Mouse (Mus musculus) forebrain, embryonic 14.5 days (tissue): Measurements from ENCODE around the gene Avil. TPM values are rescaled to one million over a fixed set of nuclear protein-coding genes. Genes with fewer than 3 reads are reported as not detected.
A peak's percentile ranks its signal among the peaks of the same experiment; 100 is the strongest.

Experiments used
- ATAC-seq: fragments of 200-750 bp; cut with Nextera tagmentation; 2 replicates; pipeline ENCODE4 v1.8.0; 2017; ENCODE audit warnings: mild to moderate bottlenecking, moderate library complexity
- DNase-seq: peaks from one replicate; pipeline ENCODE4 v3.0.0-alpha.2; 2015; ENCODE audit warnings: low spot score
- H3K27ac ChIP-seq: fragments of 300-500 bp; sonication (generic); 2 replicates; pipeline ENCODE4 v1.5.1; 2014; ENCODE audit warnings: low read depth, mild to moderate bottlenecking, control low read depth, low read length, moderate library complexity
- H3K27me3 ChIP-seq: fragments of 300-500 bp; sonication (generic); replicated peaks from 2 replicates; pipeline ENCODE4 v1.6.1; 2014; ENCODE audit warnings: low read length, control low read depth, mixed read lengths; ENCODE audit not compliant: control insufficient read depth, insufficient read depth
- H3K36me3 ChIP-seq: fragments of 300-500 bp; sonication (generic); 2 replicates; pipeline ENCODE4 v1.6.1; 2014; ENCODE audit warnings: low read length, control low read depth; ENCODE audit not compliant: control insufficient read depth, insufficient read depth
- H3K4me1 ChIP-seq: fragments of 300-500 bp; sonication (generic); 2 replicates; pipeline ENCODE4 v1.6.1; 2014; ENCODE audit warnings: antibody characterized with exemption, low read length, control low read depth; ENCODE audit not compliant: control insufficient read depth, insufficient read depth
- H3K4me2 ChIP-seq: fragments of 300-500 bp; sonication (generic); 2 replicates; pipeline ENCODE4 v1.6.1; 2014; ENCODE audit warnings: mild to moderate bottlenecking, control low read depth, low read length
- H3K4me3 ChIP-seq: fragments of 300-500 bp; sonication (generic); 2 replicates; pipeline ENCODE4 v1.5.1; 2014; ENCODE audit warnings: low read depth, low read length, control low read depth
- H3K9ac ChIP-seq: fragments of 300-500 bp; sonication (generic); 2 replicates; pipeline ENCODE4 v1.6.1; 2014; ENCODE audit warnings: mild to moderate bottlenecking, low read length, control low read depth, moderate library complexity
- H3K9me3 ChIP-seq: fragments of 300-500 bp; sonication (generic); replicated peaks from 2 replicates; pipeline ENCODE4 v1.6.1; 2016; ENCODE audit warnings: low read length, control low read depth, mixed read lengths; ENCODE audit not compliant: control insufficient read depth
- WGBS: fragments of 180-500 bp; shearing (Covaris S2); extraction: QIAGEN DNeasy Blood & Tissue Kit; methylation state at CpG from one replicate; pipeline ENCODE4 v1.1.7; 2014; 5-methylcytosine and 5-hydroxymethylcytosine counted together
- microRNA counts: library from miRNA; unstranded; fragments of <30 nt; microRNA quantifications from one replicate; lab custom pipeline; 2016
- microRNA-seq: library from miRNA; unstranded; fragments of <30 nt; microRNA quantifications from one replicate; pipeline ENCODE4, GENCODE M21; 2016
- polyA plus RNA-seq: library from polyadenylated mRNA; unstranded; fragments of >200 nt; fragmentation: Nextera tagmentation; extraction: Ambion mirVana; gene quantifications from 2 replicates; pipeline ENCODE4 v1.2.1, GENCODE M21; 2014

The Avil gene
- polyA plus RNA-seq, 1 experiment from 2014 or later, result 0.70 TPM

DNA sequence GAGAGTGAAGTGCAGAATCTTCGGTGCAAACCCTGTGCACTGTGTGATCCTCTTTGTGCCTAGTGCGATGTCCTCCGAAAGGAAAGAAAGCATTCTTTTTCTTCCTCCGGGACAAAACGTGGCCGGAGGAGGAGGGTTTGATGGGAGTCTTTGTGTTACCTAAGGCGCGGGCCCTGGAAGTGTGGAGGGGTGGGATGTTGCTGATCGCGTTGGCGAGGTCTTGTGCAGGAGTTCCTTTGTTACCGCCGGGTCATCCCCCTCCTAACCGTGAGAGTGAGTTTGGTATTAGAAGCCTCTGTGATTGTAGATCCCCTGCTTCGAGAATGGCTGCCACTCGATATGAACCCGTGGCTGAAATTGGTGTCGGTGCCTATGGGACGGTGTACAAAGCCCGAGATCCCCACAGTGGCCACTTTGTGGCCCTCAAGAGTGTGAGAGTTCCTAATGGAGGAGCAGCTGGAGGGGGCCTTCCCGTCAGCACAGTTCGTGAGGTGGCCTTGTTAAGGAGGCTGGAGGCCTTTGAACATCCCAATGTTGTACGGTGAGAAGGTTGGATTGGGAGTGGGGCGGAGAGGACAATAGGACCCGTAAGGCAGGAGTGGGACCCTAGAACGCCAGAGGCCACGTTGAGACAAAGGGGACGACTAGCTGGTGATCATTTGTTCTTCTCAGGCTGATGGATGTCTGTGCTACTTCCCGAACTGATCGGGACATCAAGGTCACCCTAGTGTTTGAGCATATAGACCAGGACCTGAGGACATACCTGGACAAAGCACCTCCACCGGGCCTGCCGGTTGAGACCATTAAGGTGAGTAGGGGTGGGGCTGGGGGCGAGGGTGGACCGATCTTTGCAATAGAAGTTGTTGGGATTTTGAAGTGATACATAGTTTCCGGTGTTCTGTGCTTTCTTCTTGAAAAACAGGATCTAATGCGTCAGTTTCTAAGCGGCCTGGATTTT is 63.7 kb downstream of the Avil start:
- H3K4me1 ChIP-seq, result peaks cover 29% of the 10 kb centered on the region
- H3K4me2 ChIP-seq, result peak overlapping the region; percentile 94
- peak overlapping the region; percentile 93 for H3K9ac ChIP-seq
- peak overlapping the region; percentile 67 for H3K4me3 ChIP-seq
- H3K9me3 ChIP-seq, result no peaks in the 10 kb centered on the region
- WGBS, result 13% methylated on average over 37 of the region's 37 CpGs
- no peaks in the 10 kb centered on the region for H3K27me3 ChIP-seq
- DNase-seq (peak; percentile 45), ATAC-seq (peak; percentile 5)
- H3K27ac ChIP-seq, result peak overlapping the region; percentile 85
- H3K36me3 ChIP-seq, result peaks cover 44% of the 10 kb centered on the region

DNA sequence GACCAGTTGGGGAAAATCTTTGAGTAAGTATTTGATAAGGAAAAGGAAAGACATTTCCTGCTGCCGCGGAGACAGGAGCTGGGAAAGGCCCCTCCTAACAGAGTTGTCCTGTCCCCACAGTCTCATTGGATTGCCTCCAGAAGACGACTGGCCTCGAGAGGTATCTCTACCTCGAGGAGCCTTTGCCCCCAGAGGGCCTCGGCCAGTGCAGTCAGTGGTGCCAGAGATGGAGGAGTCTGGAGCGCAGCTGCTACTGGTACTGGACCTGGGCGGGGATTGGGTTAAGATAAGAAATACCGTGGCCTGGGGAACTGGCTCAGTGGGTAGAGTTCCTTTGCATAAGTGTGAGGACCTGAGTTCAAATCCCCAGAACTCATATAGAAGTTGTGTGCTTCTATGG is 65.5 kb downstream of the Avil start:
- H3K4me1 ChIP-seq, result peaks cover 28% of the 10 kb centered on the region

DNA sequence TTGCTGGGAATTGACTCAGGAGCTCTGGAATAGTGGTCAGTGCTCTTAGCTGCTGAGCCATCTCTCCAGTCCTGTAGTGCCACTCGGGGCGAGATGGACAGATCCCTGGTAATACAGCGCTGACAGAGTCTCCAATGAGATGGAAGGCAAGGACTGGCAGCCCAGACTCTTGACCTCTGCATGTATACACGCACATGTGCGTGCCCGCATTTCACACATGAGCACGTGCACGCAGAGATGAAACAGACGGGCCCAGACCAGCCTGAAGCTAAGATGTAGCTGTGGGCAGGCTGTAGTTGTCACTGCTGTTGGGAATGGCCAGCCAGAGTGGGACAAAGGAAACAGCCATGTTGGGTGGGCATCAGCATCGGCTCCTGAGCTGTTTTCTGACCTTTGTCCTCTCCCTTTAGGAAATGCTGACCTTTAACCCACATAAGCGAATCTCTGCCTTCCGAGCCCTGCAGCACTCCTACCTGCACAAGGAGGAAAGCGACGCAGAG is 66.1 kb downstream of the Avil start:
- Histone ChIP-seq H3K4me1 (peaks cover 28% of the 10 kb centered on the region), H3K4me3 (no peak overlapping the region), H3K27me3 (no peaks in the 10 kb centered on the region), H3K27ac (no peak overlapping the region), H3K36me3 (peaks cover 44% of the 10 kb centered on the region), H3K4me2 (no peak overlapping the region), H3K9me3 (no peaks in the 10 kb centered on the region), H3K9ac (no peak overlapping the region)
- ATAC-seq (no peak), DNase-seq (no peak)
- 92% methylated on average over 14 of the region's 14 CpGs for WGBS

More for the DNA sequence above, 65.5 kb downstream of the Avil start:
- 91% methylated on average over 9 of the region's 9 CpGs for WGBS
- no peaks in the 10 kb centered on the region for H3K9me3 ChIP-seq
- no peaks in the 10 kb centered on the region for H3K27me3 ChIP-seq
- H3K36me3 ChIP-seq, result peaks cover 44% of the 10 kb centered on the region
- no peak overlapping the region for H3K9ac ChIP-seq
- no peak overlapping the region for H3K4me2 ChIP-seq
- H3K27ac ChIP-seq, result no peak overlapping the region
- H3K4me3 ChIP-seq, result no peak overlapping the region
- ATAC-seq (no peak), DNase-seq (no peak)

DNA sequence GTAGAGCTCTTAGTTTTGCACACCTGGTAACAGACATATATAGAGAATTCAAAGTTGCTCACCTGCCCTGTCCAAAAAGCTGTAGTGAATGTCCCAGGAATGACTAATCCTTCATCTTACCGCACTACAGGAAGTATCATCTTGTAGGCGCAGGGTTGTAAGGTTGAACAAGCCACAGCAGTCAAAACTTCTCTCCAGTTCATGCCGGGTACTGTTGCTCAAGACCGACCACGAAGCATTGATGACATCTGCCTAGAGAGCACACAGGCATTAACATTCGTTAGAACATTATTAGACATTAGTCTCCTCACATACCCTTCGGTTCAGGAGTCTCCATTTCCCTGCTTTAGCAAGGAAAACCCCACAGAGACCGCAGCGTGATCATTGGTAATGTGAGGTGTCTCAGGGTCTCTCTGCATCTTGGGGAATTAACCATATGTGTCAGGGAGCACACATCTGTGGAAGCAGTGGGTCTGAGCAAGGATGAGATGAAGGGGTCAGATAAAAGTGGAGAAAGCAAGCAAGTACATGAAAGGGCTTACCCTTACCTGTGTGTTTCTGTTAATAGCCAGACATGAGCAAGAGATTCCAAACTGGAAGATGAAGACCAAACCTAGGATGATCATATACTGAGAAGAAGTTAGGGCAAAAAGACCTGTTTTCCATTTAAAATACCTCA is 68.0 kb downstream of the Avil start:
- 83% methylated on average over 9 of the region's 9 CpGs for WGBS
- Histone ChIP-seq H3K27me3 (no peaks in the 10 kb centered on the region), H3K27ac (no peak overlapping the region; the same call in 1 of the 2 replicates), H3K4me3 (peak overlapping the region; percentile 59), H3K36me3 (peaks cover 44% of the 10 kb centered on the region), H3K9me3 (no peaks in the 10 kb centered on the region), H3K4me1 (peaks cover 22% of the 10 kb centered on the region), H3K4me2 (peak overlapping the region; percentile 80), H3K9ac (peak overlapping the region; percentile 60)
- DNase-seq (no peak), ATAC-seq (no peak)

DNA sequence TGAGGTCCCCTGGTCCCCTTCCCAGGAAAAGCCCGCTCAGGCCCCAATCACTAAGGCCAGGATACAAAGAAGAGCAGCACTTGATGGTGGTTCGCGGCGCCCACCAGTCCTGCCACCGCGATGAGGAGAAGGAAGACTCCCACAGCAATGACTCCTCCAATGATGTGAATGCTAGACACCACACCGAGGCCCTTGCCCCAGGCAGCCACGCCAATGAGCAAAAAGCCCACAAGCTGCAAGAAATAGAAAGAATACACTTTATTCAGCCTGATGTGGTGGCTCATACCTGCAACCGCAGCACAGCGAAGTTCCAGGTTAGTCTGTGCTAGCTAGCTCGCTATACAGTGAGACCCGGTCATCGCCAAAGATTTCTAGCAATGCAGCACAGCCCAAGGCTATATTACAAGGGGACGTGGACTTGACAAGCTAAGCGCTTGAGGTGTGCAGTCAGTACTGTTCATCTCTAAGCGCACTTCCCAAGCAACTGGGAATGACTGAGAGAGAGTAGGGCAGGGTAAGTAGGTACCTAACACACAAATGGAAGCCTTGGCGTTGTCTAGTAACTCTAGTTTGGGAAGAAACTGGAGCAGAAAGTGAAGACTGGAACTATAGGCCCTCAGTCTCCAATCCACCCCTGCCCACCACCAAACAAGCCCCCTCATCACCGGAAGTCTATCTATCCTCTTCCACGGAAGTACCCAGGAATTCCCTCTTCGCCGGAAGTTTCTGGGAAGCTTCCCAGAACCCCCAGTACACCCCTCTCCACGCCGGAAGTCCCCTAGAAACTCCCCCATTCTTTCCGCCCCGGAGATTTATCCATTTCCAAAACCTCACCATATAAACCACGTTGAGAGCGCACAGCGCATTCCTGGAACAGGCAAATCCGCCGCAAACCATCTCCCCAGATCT is 69.0 kb downstream of the Avil start:
- WGBS, result 4% methylated on average over 30 of the region's 30 CpGs
- Histone ChIP-seq H3K4me2 (peak overlapping the region; percentile 80), H3K36me3 (peaks cover 42% of the 10 kb centered on the region)

More for the DNA sequence above, 69.0 kb downstream of the Avil start:
- Histone ChIP-seq H3K27ac (peak overlapping the region; percentile 85), H3K9me3 (no peaks in the 10 kb centered on the region), H3K9ac (peak overlapping the region; percentile 60), H3K27me3 (no peaks in the 10 kb centered on the region), H3K4me1 (peaks cover 22% of the 10 kb centered on the region), H3K4me3 (peak overlapping the region; percentile 59)
- peak; percentile 92 for DNase-seq
- peak; percentile 86 for ATAC-seq

MicroRNAs encoded within 50 kb of the gene (microRNA counts, 519-probe panel; counts per million panel counts)
- microRNA mmu-miR-26a (lab: Ali Mortazavi, UCI), result 4,068 counts per million, percentile 46 among the panel's probes with 10 or more counts
- microRNA mmu-miR-546 (lab: Ali Mortazavi, UCI), result not detected

Small RNAs within 50 kb of the gene (microRNA-seq; reads per million reads assigned to microRNA genes)
- gene Mir26a-2, result 41.7 reads per million, percentile 46 among the genes with 10 or more reads in this experiment
- gene Mir546, result not detected

Other genes starting within 250 kb of the Avil start
- gene Atp23, start 99.4 kb upstream of the Avil start, polyA plus RNA-seq, result 10.0 and 10.6 TPM in 2 replicates
- gene Ctdsp2, start 22.0 kb upstream of the Avil start, polyA plus RNA-seq, result 30.2 and 34.5 TPM in 2 replicates
- 64.4 and 65.4 TPM in 2 replicates for gene Tsfm, start 30.1 kb downstream of the Avil start, polyA plus RNA-seq
- 21.4 and 22.3 TPM in 2 replicates for gene Mettl1, start 40.7 kb downstream of the Avil start, polyA plus RNA-seq
- 0.06 TPM in 1 of 2 replicates, not detected in the other for gene Eef1akmt3, start 40.8 kb downstream of the Avil start, polyA plus RNA-seq
- 0.09 TPM in 1 of 2 replicates, not detected in the other for gene Cyp27b1, start 47.5 kb downstream of the Avil start, polyA plus RNA-seq
- gene March9, start 59.5 kb downstream of the Avil start, polyA plus RNA-seq, result 8.2 and 8.8 TPM in 2 replicates
- 1,959 and 2,468 TPM in 2 replicates for gene Cdk4, start 62.8 kb downstream of the Avil start, polyA plus RNA-seq
- gene Tspan31, start 69.6 kb downstream of the Avil start, polyA plus RNA-seq, result 36.7 and 44.5 TPM in 2 replicates
- 3.9 and 4.7 TPM in 2 replicates for gene Agap2, start 74.6 kb downstream of the Avil start, polyA plus RNA-seq
- gene Os9, start 120.4 kb downstream of the Avil start, polyA plus RNA-seq, result 53.0 and 66.3 TPM in 2 replicates
- 30.7 and 46.8 TPM in 2 replicates for gene B4galnt1, start 164.5 kb downstream of the Avil start, polyA plus RNA-seq
- 0.69 and 0.95 TPM in 2 replicates for gene Slc26a10, start 179.9 kb downstream of the Avil start, polyA plus RNA-seq
- gene Arhgef25, start 189.4 kb downstream of the Avil start, polyA plus RNA-seq, result 21.4 and 22.9 TPM in 2 replicates
- gene Dtx3, start 195.0 kb downstream of the Avil start, polyA plus RNA-seq, result 148 and 187 TPM in 2 replicates
- gene Pip4k2c, start 210.9 kb downstream of the Avil start, polyA plus RNA-seq, result 15.3 and 17.4 TPM in 2 replicates